Mouse (Mus musculus): ENCODE results near the gene Lmna. TPM values are rescaled to one million over a fixed set of nuclear protein-coding genes. Genes with fewer than 3 reads are reported as not detected.

Lmna gene
- polyA plus RNA-seq, 1 experiment = 51.3 TPM

DNA sequence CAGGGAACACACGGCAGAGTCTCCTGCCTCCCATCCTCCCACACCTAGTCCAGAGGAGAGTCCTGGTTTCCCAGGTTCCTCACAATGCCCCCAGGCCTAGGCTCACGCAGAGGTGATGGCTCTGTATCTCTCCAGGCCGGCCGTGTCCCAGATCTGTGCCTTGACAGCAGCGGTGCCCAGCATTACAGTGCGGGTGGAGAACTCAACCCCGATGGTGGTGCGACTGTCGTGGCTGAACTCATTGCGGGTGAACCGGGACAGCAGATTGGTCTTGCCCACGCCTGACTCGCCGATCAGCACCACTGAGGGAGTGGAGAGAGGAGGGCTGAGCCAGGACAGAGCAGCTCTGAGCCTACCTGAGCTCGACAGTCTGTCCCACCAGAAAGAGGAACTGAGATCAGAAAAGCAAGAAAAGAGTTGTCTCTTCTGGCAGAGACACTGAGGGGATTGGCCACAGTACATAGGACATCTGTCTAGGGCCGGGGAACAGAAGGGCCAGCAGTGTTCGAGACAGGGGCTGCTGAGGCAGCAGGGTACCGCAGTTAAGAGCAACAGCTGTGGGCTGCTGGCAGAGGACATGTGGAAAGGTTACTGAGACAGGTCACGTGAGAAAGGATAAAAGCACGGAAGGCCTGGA is 35.3 kb upstream of the Lmna start:
- no peak for TF ChIP-seq CTCF (IDR thresholded peaks at IDR 0.05; ENCODE audit: extremely low read depth, insufficient read depth, insufficient read length, insufficient replicate concordance)
- TF ChIP-seq POLR2A (IDR thresholded peaks at IDR 0.05; ENCODE audit: low read depth, low read length) = no peak
- Histone ChIP-seq H3K36me3 (ENCODE audit: control insufficient read depth, insufficient read depth, low read length) (peaks cover 2% of the 10 kb centered on the region; the same call in 1 of the 2 replicates), H3K4me1 (ENCODE audit: control insufficient read depth, insufficient read depth, insufficient read length) (peaks cover 17% of the 10 kb centered on the region), H3K27ac (ENCODE audit: insufficient read depth, low read length) (0 out of 2 replicates have a peak overlapping the region, but pooled peaks have one; percentile 15), H3K27me3 (ENCODE audit: control insufficient read depth, insufficient read depth, low read length) (no peaks in the 10 kb centered on the region), H3K4me3 (ENCODE audit: extremely low read depth, insufficient read depth, insufficient read length) (no peak overlapping the region)
- peak; percentile 32 to 44 for DNase-seq (ENCODE audit: low read depth in 1 of 2, low spot score in 2 of 2)
- WGBS = 47% methylated on average over 20 of the region's 20 CpGs

DNA sequence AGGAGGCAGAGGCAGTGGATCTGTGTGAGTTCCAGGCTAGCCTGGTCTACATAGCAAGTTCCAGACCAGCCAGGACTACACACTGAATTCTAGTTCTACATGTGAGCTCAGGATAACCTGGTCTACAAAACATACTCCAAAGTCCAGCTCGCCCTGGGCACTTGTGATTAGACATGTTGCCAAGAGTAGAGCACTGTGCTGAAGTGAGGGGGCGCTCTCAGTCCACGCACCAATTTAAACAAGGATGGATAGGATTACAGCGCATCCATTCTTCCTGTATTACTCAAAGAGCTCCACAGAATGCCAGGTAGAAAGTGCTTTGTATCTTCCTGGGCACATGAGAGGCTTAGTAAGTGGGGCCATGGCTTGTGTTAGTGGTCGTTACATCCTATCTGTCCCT is 34.8 kb upstream of the Lmna start:
- no peak for DNase-seq (ENCODE audit: low read depth in 1 of 2, low spot score in 2 of 2)
- 71% methylated on average over 5 of the region's 5 CpGs for WGBS

DNA sequence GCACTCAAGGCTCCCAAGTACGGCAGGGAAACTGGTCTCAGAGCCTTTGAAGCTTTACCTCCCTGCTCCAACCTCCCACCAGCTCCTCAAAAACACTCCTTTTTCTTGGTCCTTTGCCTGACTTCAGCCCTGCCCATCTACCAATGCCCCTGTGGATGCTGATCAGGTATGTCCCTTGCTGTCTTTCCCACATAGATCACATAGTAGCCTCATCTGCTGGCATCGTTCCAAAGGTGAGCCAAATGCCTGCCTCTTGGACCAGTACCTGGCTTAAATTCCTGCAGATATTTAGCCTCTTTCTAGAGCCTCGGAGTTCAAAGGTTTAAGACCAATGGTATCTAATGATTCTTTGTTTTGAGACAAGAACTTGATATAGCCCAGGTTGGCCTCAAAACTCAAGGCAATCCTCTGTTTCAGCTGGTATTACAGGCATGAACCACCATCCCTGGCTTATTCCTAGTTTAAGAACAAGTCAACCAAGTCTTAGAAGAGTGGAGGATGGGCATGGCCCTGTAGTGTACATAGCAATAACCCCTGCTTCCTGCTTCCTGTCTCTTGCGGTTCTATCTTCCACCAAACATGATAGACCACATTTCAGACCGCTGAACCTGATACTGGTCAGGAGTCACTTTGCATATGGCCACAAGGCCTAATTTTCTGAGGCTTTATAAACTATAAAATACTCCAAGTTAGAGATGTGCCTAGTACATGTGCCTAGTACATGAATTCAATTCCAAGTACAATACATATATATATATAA is 34.1 kb upstream of the Lmna start:
- 54% methylated on average over 5 of the region's 5 CpGs for WGBS
- Histone ChIP-seq H3K27ac (ENCODE audit: insufficient read depth, low read length) (no peak overlapping the region), H3K4me1 (ENCODE audit: control insufficient read depth, insufficient read depth, insufficient read length) (peaks cover 17% of the 10 kb centered on the region), H3K4me3 (ENCODE audit: extremely low read depth, insufficient read depth, insufficient read length) (no peak overlapping the region), H3K27me3 (ENCODE audit: control insufficient read depth, insufficient read depth, low read length) (no peaks in the 10 kb centered on the region), H3K36me3 (ENCODE audit: control insufficient read depth, insufficient read depth, low read length) (no peaks in the 10 kb centered on the region)
- DNase-seq (ENCODE audit: low read depth in 1 of 2, low spot score in 2 of 2) = no peak
- TF ChIP-seq CTCF (IDR thresholded peaks at IDR 0.05; ENCODE audit: extremely low read depth, insufficient read depth, insufficient read length, insufficient replicate concordance) (no peak), POLR2A (IDR thresholded peaks at IDR 0.05; ENCODE audit: low read depth, low read length) (no peak)

More for the DNA sequence above, 34.8 kb upstream of the Lmna start:
- no peak overlapping the region for H3K27ac ChIP-seq (ENCODE audit: insufficient read depth, low read length)
- no peak overlapping the region for H3K4me3 ChIP-seq (ENCODE audit: extremely low read depth, insufficient read depth, insufficient read length)
- TF ChIP-seq CTCF (IDR thresholded peaks at IDR 0.05; ENCODE audit: extremely low read depth, insufficient read depth, insufficient read length, insufficient replicate concordance) (no peak), POLR2A (IDR thresholded peaks at IDR 0.05; ENCODE audit: low read depth, low read length) (no peak)
- H3K27me3 ChIP-seq (ENCODE audit: control insufficient read depth, insufficient read depth, low read length) = no peaks in the 10 kb centered on the region
- peaks cover 2% of the 10 kb centered on the region; the same call in 1 of the 2 replicates for H3K36me3 ChIP-seq (ENCODE audit: control insufficient read depth, insufficient read depth, low read length)
- H3K4me1 ChIP-seq (ENCODE audit: control insufficient read depth, insufficient read depth, insufficient read length) = peaks cover 17% of the 10 kb centered on the region

DNA sequence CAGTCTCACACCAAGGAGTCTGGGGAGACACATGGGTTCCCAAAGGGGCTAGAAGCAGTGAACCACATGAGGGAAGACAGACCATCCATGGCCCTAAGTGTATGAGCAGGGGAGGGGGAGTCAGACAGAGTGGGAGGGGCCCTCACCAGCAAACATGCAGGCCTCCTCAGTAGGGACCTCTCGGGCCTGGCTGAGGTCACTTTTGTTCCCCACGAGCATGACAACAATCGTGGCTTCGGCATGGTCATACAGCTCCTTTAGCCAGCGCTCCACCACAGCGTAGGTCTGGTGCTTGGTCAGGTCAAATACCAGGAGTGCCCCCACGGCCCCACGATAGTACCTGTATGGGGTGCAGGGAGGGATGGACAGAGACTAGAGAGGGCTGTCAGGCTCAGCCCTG is 33.4 kb upstream of the Lmna start:
- TF ChIP-seq CTCF (IDR thresholded peaks at IDR 0.05; ENCODE audit: extremely low read depth, insufficient read depth, insufficient read length, insufficient replicate concordance) (no peak), POLR2A (IDR thresholded peaks at IDR 0.05; ENCODE audit: low read depth, low read length) (no peak)
- Histone ChIP-seq H3K4me1 (ENCODE audit: control insufficient read depth, insufficient read depth, insufficient read length) (peaks cover 17% of the 10 kb centered on the region), H3K4me3 (ENCODE audit: extremely low read depth, insufficient read depth, insufficient read length) (no peak overlapping the region), H3K27me3 (ENCODE audit: control insufficient read depth, insufficient read depth, low read length) (no peaks in the 10 kb centered on the region), H3K36me3 (ENCODE audit: control insufficient read depth, insufficient read depth, low read length) (no peaks in the 10 kb centered on the region), H3K27ac (ENCODE audit: insufficient read depth, low read length) (no peak overlapping the region)
- no peak for DNase-seq (ENCODE audit: low read depth in 1 of 2, low spot score in 2 of 2)
- 96% methylated on average over 8 of the region's 8 CpGs for WGBS

DNA sequence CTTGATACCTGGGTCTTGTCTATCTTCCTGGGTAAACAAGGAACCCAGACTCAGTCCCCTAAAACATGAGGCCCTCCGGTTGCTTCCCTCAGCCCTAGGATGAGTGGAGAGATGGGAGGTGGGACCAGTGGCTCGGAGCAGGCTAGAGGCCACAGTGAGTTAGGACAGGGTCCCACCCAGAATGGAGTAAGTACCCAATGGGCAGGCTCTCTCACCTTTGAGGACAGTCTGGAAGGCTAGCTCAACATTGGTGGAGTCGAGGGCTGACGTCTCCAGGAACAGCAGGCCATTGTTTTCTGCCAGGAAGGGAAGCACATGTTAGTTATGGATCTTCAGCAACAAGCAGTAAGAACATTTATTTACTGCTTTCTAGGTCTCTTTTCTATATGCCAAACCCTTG is 32.7 kb upstream of the Lmna start:
- no peaks in the 10 kb centered on the region for H3K36me3 ChIP-seq (ENCODE audit: control insufficient read depth, insufficient read depth, low read length)
- peaks cover 17% of the 10 kb centered on the region for H3K4me1 ChIP-seq (ENCODE audit: control insufficient read depth, insufficient read depth, insufficient read length)
- 92% methylated on average over 4 of the region's 4 CpGs for WGBS
- DNase-seq (ENCODE audit: low read depth in 1 of 2, low spot score in 2 of 2) = no peak
- no peaks in the 10 kb centered on the region for H3K27me3 ChIP-seq (ENCODE audit: control insufficient read depth, insufficient read depth, low read length)
- H3K27ac ChIP-seq (ENCODE audit: insufficient read depth, low read length) = no peak overlapping the region
- no peak for TF ChIP-seq CTCF (IDR thresholded peaks at IDR 0.05; ENCODE audit: extremely low read depth, insufficient read depth, insufficient read length, insufficient replicate concordance)
- TF ChIP-seq POLR2A (IDR thresholded peaks at IDR 0.05; ENCODE audit: low read depth, low read length) = no peak
- H3K4me3 ChIP-seq (ENCODE audit: extremely low read depth, insufficient read depth, insufficient read length) = no peak overlapping the region

DNA sequence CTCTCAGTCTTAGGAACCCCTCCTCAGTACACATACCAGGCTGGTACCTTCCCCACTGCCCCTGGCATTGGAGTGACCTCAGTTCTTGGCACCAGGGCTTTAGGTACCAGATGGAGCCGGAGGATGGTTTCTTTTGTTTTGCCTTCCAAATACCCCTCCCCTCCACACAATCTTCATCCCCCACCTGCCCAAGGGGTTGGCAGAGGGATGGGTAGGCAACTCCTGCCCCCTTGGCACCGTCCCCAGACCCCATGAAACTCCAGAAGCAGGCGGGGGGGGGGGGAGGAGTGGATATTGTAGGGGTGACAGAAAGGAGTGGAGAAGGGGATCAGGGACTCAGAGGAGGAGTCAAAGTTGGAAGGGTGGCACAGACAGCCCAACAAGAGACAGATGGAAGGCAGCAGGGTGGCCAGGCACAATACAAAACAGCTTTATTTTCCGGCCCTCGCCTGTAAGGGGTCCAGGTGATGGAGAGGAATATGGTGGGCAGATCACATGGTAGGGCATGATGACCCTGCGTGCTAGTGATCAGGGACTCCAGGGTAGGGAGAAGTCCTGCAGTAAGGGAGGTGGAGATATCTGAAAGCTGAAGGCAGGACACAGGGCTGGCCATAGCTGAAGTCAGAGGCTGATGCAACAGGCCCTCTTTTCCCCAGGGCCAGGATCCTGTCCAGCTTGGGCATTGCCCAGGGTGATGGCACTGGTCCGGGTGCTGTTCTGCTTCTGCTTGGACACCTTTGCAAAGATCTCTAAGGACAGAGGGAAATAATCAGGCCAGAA is 32.1 kb upstream of the Lmna start:
- H3K4me3 ChIP-seq (ENCODE audit: extremely low read depth, insufficient read depth, insufficient read length) = no peak overlapping the region
- TF ChIP-seq CTCF (IDR thresholded peaks at IDR 0.05; ENCODE audit: extremely low read depth, insufficient read depth, insufficient read length, insufficient replicate concordance) (no peak), POLR2A (IDR thresholded peaks at IDR 0.05; ENCODE audit: low read depth, low read length) (no peak)
- H3K36me3 ChIP-seq (ENCODE audit: control insufficient read depth, insufficient read depth, low read length) = no peaks in the 10 kb centered on the region
- no peak overlapping the region for H3K27ac ChIP-seq (ENCODE audit: insufficient read depth, low read length)
- no peak for DNase-seq (ENCODE audit: low read depth in 1 of 2, low spot score in 2 of 2)
- no peaks in the 10 kb centered on the region for H3K27me3 ChIP-seq (ENCODE audit: control insufficient read depth, insufficient read depth, low read length)
- H3K4me1 ChIP-seq (ENCODE audit: control insufficient read depth, insufficient read depth, insufficient read length) = peaks cover 17% of the 10 kb centered on the region
- 89% methylated on average over 7 of the region's 7 CpGs for WGBS
